Comparison of ENCODE assay signal across 29 mouse cellular contexts in genomic region chr4:53722506-53722905, GRCm38 (mm10). TPM values are rescaled to one million over a fixed set of nuclear protein-coding genes. Genes with fewer than 3 reads are reported as not detected.
DNase-seq lines count a peak whose midpoint lies in the region; ATAC-seq lines count a peak whose summit lies in the region.
"Had no signal": no experiment of that assay in that cellular context is flagged by ENCODE, and none has a peak within 500 bp of the region (broad histone marks: within the 10 kb centered on the region; RNA-seq: fewer than 3 reads in every experiment).

No protein-coding gene starts in this region.

- no peaks in the 10 kb centered on the region for H3K27me3 ChIP-seq in forebrain, embryonic 14.5 days (replicated peaks; ENCODE audit: control insufficient read depth, insufficient read depth, low read length)
- no peaks in the 10 kb centered on the region for H3K27me3 ChIP-seq in intestine, embryonic 15.5 days (replicated peaks)
- H3K27me3 ChIP-seq: heart, embryonic 12.5 days; limb, embryonic 15.5 days; megakaryocyte, embryonic 14.5 days; midbrain, embryonic 13.5 days; stomach, embryonic 15.5 days had no signal

- H3K27ac ChIP-seq in forebrain, embryonic 14.5 days (ENCODE audit: low read depth, low read length), result no peak overlapping the region
- H3K27ac ChIP-seq in intestine, embryonic 15.5 days, result no peak overlapping the region
- H3K27ac ChIP-seq: embryonic facial prominence, embryonic 10.5 days; hindbrain, embryonic 10.5 days; kidney, postnatal 0 days; limb, embryonic 15.5 days; liver, embryonic 14.5 days; midbrain, embryonic 13.5 days; stomach, embryonic 15.5 days had no signal

- H3K4me2 ChIP-seq in forebrain, embryonic 14.5 days (ENCODE audit: low read length), result no peak overlapping the region
- no peak overlapping the region for H3K4me2 ChIP-seq in intestine, embryonic 15.5 days (replicated peaks)
- H3K4me2 ChIP-seq: heart, embryonic 12.5 days; limb, embryonic 15.5 days; lung, embryonic 14.5 days; midbrain, embryonic 13.5 days; stomach, embryonic 15.5 days had no signal

- peak; percentile 38 to 53 for DNase-seq in layer of hippocampus, adult 18-20 months (ENCODE audit: low spot score in 2 of 2)
- DNase-seq in layer of hippocampus, postnatal 25 days (ENCODE audit: extremely low spot score in 1 of 2, low spot score in 1 of 2), result no peak
- peak; percentile 86 for DNase-seq in forebrain, embryonic 14.5 days (ENCODE audit: low spot score)
- DNase-seq in layer of hippocampus, adult 8-10 months (ENCODE audit: low spot score in 2 of 2), result peak; percentile 23 to 29
- peak; percentile 52 for DNase-seq in telencephalon, adult 2 months (ENCODE audit: low read depth, low spot score)
- DNase-seq in thymus, postnatal 25 days, result no peak
- DNase-seq: adrenal gland, postnatal 10 days; cerebellum, adult 9-11 months; heart, postnatal 10 days; kidney, adult 11 months; left cerebral cortex, postnatal 4 days; lung, embryonic 14.5 days; right cerebral cortex, postnatal 4 days; thymus, adult 18-20 months had no signal

- no peak overlapping the region for H3K4me3 ChIP-seq in forebrain, embryonic 14.5 days (ENCODE audit: low read depth, low read length)
- H3K4me3 ChIP-seq in intestine, embryonic 15.5 days (replicated peaks), result no peak overlapping the region
- H3K4me3 ChIP-seq: embryonic facial prominence, embryonic 10.5 days; heart, embryonic 12.5 days; hindbrain, embryonic 10.5 days; limb, embryonic 15.5 days; megakaryocyte, embryonic 14.5 days; midbrain, embryonic 13.5 days; stomach, embryonic 15.5 days had no signal

- no peaks in the 10 kb centered on the region for H3K9me3 ChIP-seq in forebrain, embryonic 14.5 days (replicated peaks; ENCODE audit: control insufficient read depth, low read length)
- H3K9me3 ChIP-seq in intestine, embryonic 15.5 days, result no peaks in the 10 kb centered on the region
- H3K9me3 ChIP-seq: embryonic facial prominence, embryonic 10.5 days; heart, embryonic 12.5 days; hindbrain, embryonic 10.5 days; limb, embryonic 15.5 days; megakaryocyte, embryonic 14.5 days; midbrain, embryonic 13.5 days; stomach, embryonic 15.5 days had no signal

- H3K4me1 ChIP-seq in forebrain, embryonic 14.5 days (ENCODE audit: control insufficient read depth, insufficient read depth, low read length), result peaks cover 3% of the 10 kb centered on the region; the same call in 1 of the 2 replicates
- H3K4me1 ChIP-seq in intestine, embryonic 15.5 days (replicated peaks), result no peaks in the 10 kb centered on the region
- H3K4me1 ChIP-seq: embryonic facial prominence, embryonic 10.5 days; hindbrain, embryonic 10.5 days; limb, embryonic 15.5 days; midbrain, embryonic 13.5 days; stomach, embryonic 15.5 days had no signal

- H3K9ac ChIP-seq in forebrain, embryonic 14.5 days (ENCODE audit: low read length), result no peak overlapping the region
- no peak overlapping the region for H3K9ac ChIP-seq in intestine, embryonic 15.5 days
- H3K9ac ChIP-seq: heart, embryonic 12.5 days; limb, embryonic 15.5 days; liver, embryonic 14.5 days; lung, embryonic 14.5 days; midbrain, embryonic 13.5 days; stomach, embryonic 15.5 days had no signal

- peaks cover 15% of the 10 kb centered on the region for H3K36me3 ChIP-seq in forebrain, embryonic 14.5 days (ENCODE audit: control insufficient read depth, insufficient read depth, low read length)
- H3K36me3 ChIP-seq in intestine, embryonic 15.5 days, result no peaks in the 10 kb centered on the region

- ATAC-seq in forebrain, embryonic 14.5 days, result peak; percentile 92
- no peak for ATAC-seq in intestine, embryonic 15.5 days
- ATAC-seq: activated CD4-positive, CD25-positive, alpha-beta regulatory T cell, adult 4 months; midbrain, embryonic 13.5 days had no signal

- WGBS in forebrain, embryonic 14.5 days, result 17% methylated on average over 4 of the region's 4 CpGs
- WGBS in intestine, embryonic 15.5 days, result 93% methylated on average over 4 of the region's 4 CpGs

RNA-seq across cellular contexts. Expression of gene Fktn, which starts 8.7 kb away (rescaled TPM):
- 10 to 100 TPM; 30.5 to 31.7 TPM for total RNA-seq in layer of hippocampus, adult 18-20 months (2021)
- total RNA-seq in layer of hippocampus, postnatal 25 days (2021), result 10 to 100 TPM; 31.5 to 32.1 TPM
- 12.5 and 15.8 TPM in 2 replicates for polyA plus RNA-seq in forebrain, embryonic 14.5 days (2014; fragmentation: Nextera tagmentation; extraction: Ambion mirVana)
- total RNA-seq in layer of hippocampus, adult 8-10 months (2022), result 10 to 100 TPM; 25.9 to 33.2 (median 29.3) TPM
- 14.8 and 15.9 TPM in 2 replicates for polyA plus RNA-seq in intestine, embryonic 15.5 days (2015; fragmentation: Nextera tagmentation; extraction: Ambion mirVana)

RNA-seq across cellular contexts. Expression of gene Tal2, which starts 57.0 kb away (rescaled TPM):
- not detected for total RNA-seq in layer of hippocampus, adult 18-20 months (2021)
- under 1 TPM in 1 of 2 experiments, not detected in 1; 0.12 TPM for total RNA-seq in layer of hippocampus, postnatal 25 days (2021)
- 0.19 and 0.28 TPM in 2 replicates for polyA plus RNA-seq in forebrain, embryonic 14.5 days (2014; fragmentation: Nextera tagmentation; extraction: Ambion mirVana)
- total RNA-seq in layer of hippocampus, adult 8-10 months (2022), result under 1 TPM; 0.10 to 0.20 (median 0.15) TPM
- polyA plus RNA-seq in intestine, embryonic 15.5 days (2015; fragmentation: Nextera tagmentation; extraction: Ambion mirVana), result 0.05 TPM in 1 of 2 replicates, not detected in the other
- total RNA-seq: granulocyte monocyte progenitor cell, adult 5-6 weeks; MEL; monocyte, adult 5-6 weeks had no signal
- polyA plus RNA-seq: activated CD4-positive, CD25-positive, alpha-beta regulatory T cell, adult 4 months; large intestine, adult 2 months; liver, embryonic 14.5 days had no signal

Comparison
In these comparisons a context has a peak if more than half of its experiments do, and no peak if none do; other contexts are left out.
1. DNase-seq: peak in layer of hippocampus, adult 18-20 months (2 of 2), forebrain, embryonic 14.5 days (single experiment), layer of hippocampus, adult 8-10 months (2 of 2) and telencephalon, adult 2 months (single experiment); none in layer of hippocampus, postnatal 25 days (0 of 2) and thymus, postnatal 25 days (single experiment).